Mouse (Mus musculus) limb, embryonic 10.5 days (tissue): ENCODE data around the gene Pgap3. TPM values are rescaled to one million over a fixed set of nuclear protein-coding genes. Genes with fewer than 3 reads are reported as not detected.

ENCODE experiments used
- DNase-seq: peaks from one replicate; pipeline ENCODE4 v3.0.0-alpha.2; 2017; ENCODE audit warnings: low spot score
- H3K27ac ChIP-seq: fragments of 300-500 bp; sonication (generic); 2 replicates; pipeline ENCODE4 v1.5.1; 2016; ENCODE audit warnings: mild to moderate bottlenecking
- H3K27me3 ChIP-seq: fragments of 300-500 bp; sonication (generic); 2 replicates; pipeline ENCODE4 v1.6.1; 2016; ENCODE audit warnings: low read depth, mild to moderate bottlenecking; ENCODE audit not compliant: poor library complexity, severe bottlenecking
- H3K36me3 ChIP-seq: fragments of 300-500 bp; sonication (generic); 2 replicates; pipeline ENCODE4 v1.6.1; 2016; ENCODE audit warnings: mild to moderate bottlenecking, moderate library complexity
- H3K4me1 ChIP-seq: fragments of 300-500 bp; sonication (generic); 2 replicates; pipeline ENCODE4 v1.6.1; 2016
- H3K4me3 ChIP-seq: fragments of 300-500 bp; sonication (generic); 2 replicates; pipeline ENCODE4 v1.5.1; 2016; ENCODE audit warnings: mild to moderate bottlenecking, moderate library complexity
- H3K9me3 ChIP-seq: fragments of 300-500 bp; sonication (generic); replicated peaks from 2 replicates; pipeline ENCODE4 v1.6.1; 2016; ENCODE audit warnings: mild to moderate bottlenecking
- WGBS: fragments of 180-500 bp; shearing (Covaris S2); methylation state at CpG from one replicate; pipeline ENCODE4 v1.1.7; 2016; 5-methylcytosine and 5-hydroxymethylcytosine counted together
- polyA plus RNA-seq: library from polyadenylated mRNA; unstranded; fragments of >200 nt; fragmentation: Nextera tagmentation; extraction: Ambion mirVana; gene quantifications from 2 replicates; pipeline ENCODE4 v1.2.1, GENCODE M21; 2016

Pgap3 gene
- polyA plus RNA-seq, 1 experiment from 2014 or later: 10.5 TPM

- Histone ChIP-seq H3K36me3 (peaks cover 43% of the 10 kb centered on the region), H3K9me3 (no peaks in the 10 kb centered on the region), H3K27ac (no peak overlapping the region), H3K27me3 (no peaks in the 10 kb centered on the region), H3K4me3 (no peak overlapping the region), H3K4me1 (peaks cover 14% of the 10 kb centered on the region)
- peak; percentile 76 for DNase-seq
- WGBS: 8% methylated on average over 2 of the region's 2 CpGs
These were observed 27.9 kb downstream of the Pgap3 start for GRCm38 (mm10) chr11:98372406-98372805.

- Histone ChIP-seq H3K27me3 (no peaks in the 10 kb centered on the region), H3K4me3 (no peak overlapping the region), H3K9me3 (no peaks in the 10 kb centered on the region), H3K36me3 (peaks cover 36% of the 10 kb centered on the region), H3K4me1 (peaks cover 14% of the 10 kb centered on the region), H3K27ac (no peak overlapping the region)
- no peak for DNase-seq
- WGBS: 51% methylated on average over 10 of the region's 10 CpGs
These were observed 28.6 kb downstream of the Pgap3 start for GRCm38 (mm10) chr11:98371556-98372240.

GRCm38 (mm10) chr11:98370588-98370987 is 29.7 kb downstream of the Pgap3 start:
- H3K4me3 ChIP-seq: no peak overlapping the region
- H3K4me1 ChIP-seq: peaks cover 14% of the 10 kb centered on the region
- 75% methylated on average over 2 of the region's 2 CpGs for WGBS
- H3K36me3 ChIP-seq: peaks cover 30% of the 10 kb centered on the region
- H3K27ac ChIP-seq: no peak overlapping the region
- no peak for DNase-seq
- H3K9me3 ChIP-seq: no peaks in the 10 kb centered on the region
- no peaks in the 10 kb centered on the region for H3K27me3 ChIP-seq

- DNase-seq: no peak
- 92% methylated on average over 6 of the region's 6 CpGs for WGBS
- no peak overlapping the region for H3K27ac ChIP-seq
- H3K36me3 ChIP-seq: peaks cover 18% of the 10 kb centered on the region
- no peaks in the 10 kb centered on the region for H3K27me3 ChIP-seq
- H3K9me3 ChIP-seq: no peaks in the 10 kb centered on the region
- H3K4me1 ChIP-seq: peaks cover 14% of the 10 kb centered on the region
- H3K4me3 ChIP-seq: no peak overlapping the region
These were observed 31.0 kb downstream of the Pgap3 start for GRCm38 (mm10) chr11:98369337-98369736.

GRCm38 (mm10) chr11:98367863-98368186 is 32.5 kb downstream of the Pgap3 start:
- Histone ChIP-seq H3K27me3 (no peaks in the 10 kb centered on the region), H3K27ac (no peak overlapping the region), H3K9me3 (no peaks in the 10 kb centered on the region), H3K4me3 (no peak overlapping the region), H3K4me1 (peaks cover 14% of the 10 kb centered on the region), H3K36me3 (peaks cover 10% of the 10 kb centered on the region)
- DNase-seq: no peak
- WGBS: 90% methylated on average over 7 of the region's 7 CpGs

GRCm38 (mm10) chr11:98367171-98367862 is 33.0 kb downstream of the Pgap3 start:
- Histone ChIP-seq H3K36me3 (peaks cover 10% of the 10 kb centered on the region), H3K27ac (no peak overlapping the region), H3K4me3 (no peak overlapping the region), H3K9me3 (no peaks in the 10 kb centered on the region), H3K27me3 (no peaks in the 10 kb centered on the region), H3K4me1 (peaks cover 14% of the 10 kb centered on the region)
- DNase-seq: no peak
- WGBS: 81% methylated on average over 10 of the region's 10 CpGs

GRCm38 (mm10) chr11:98366290-98366689 is 34.0 kb downstream of the Pgap3 start:
- Histone ChIP-seq H3K4me3 (no peak overlapping the region), H3K4me1 (peaks cover 11% of the 10 kb centered on the region), H3K9me3 (no peaks in the 10 kb centered on the region), H3K27me3 (no peaks in the 10 kb centered on the region), H3K36me3 (peaks cover 14% of the 10 kb centered on the region), H3K27ac (no peak overlapping the region)
- WGBS: 69% methylated on average over 10 of the region's 10 CpGs
- DNase-seq: no peak

- H3K9me3 ChIP-seq: no peaks in the 10 kb centered on the region
- peaks cover 19% of the 10 kb centered on the region for H3K4me1 ChIP-seq
- WGBS: 96% methylated on average over 5 of the region's 5 CpGs
- no peak overlapping the region for H3K4me3 ChIP-seq
- H3K27me3 ChIP-seq: no peaks in the 10 kb centered on the region
- H3K27ac ChIP-seq: no peak overlapping the region
- H3K36me3 ChIP-seq: peaks cover 14% of the 10 kb centered on the region
- no peak for DNase-seq
These were observed 35.9 kb downstream of the Pgap3 start for GRCm38 (mm10) chr11:98364410-98364809.

GRCm38 (mm10) chr11:98363817-98364216 is 36.5 kb downstream of the Pgap3 start:
- 87% methylated on average over 5 of the region's 5 CpGs for WGBS
- Histone ChIP-seq H3K36me3 (peaks cover 14% of the 10 kb centered on the region), H3K4me1 (peaks cover 25% of the 10 kb centered on the region), H3K9me3 (no peaks in the 10 kb centered on the region), H3K27ac (no peak overlapping the region), H3K4me3 (no peak overlapping the region), H3K27me3 (no peaks in the 10 kb centered on the region)
- DNase-seq: no peak

- peaks cover 40% of the 10 kb centered on the region for H3K4me1 ChIP-seq
- H3K9me3 ChIP-seq: no peaks in the 10 kb centered on the region
- H3K4me3 ChIP-seq: no peak overlapping the region
- peaks cover 8% of the 10 kb centered on the region; the same call in 1 of the 2 replicates for H3K27me3 ChIP-seq
- peak overlapping the region; percentile 10; the same call in 1 of the 2 replicates for H3K27ac ChIP-seq
- DNase-seq: no peak
- 72% methylated on average over 9 of the region's 9 CpGs for WGBS
- H3K36me3 ChIP-seq: peaks cover 8% of the 10 kb centered on the region; the same call in 1 of the 2 replicates
These were observed 39.3 kb downstream of the Pgap3 start for GRCm38 (mm10) chr11:98360866-98361521.

GRCm38 (mm10) chr11:98358161-98359083 is 41.9 kb downstream of the Pgap3 start, which contains the start of gene Stard3:
TSS of gene Stard3 (plus strand) at chr11:98358368.
- Histone ChIP-seq H3K36me3 (peaks cover 5% of the 10 kb centered on the region; the same call in 1 of the 2 replicates), H3K4me3 (peak within 1 kb of the TSS; percentile 79), H3K4me1 (peaks cover 55% of the 10 kb centered on the region), H3K9me3 (no peaks in the 10 kb centered on the region), H3K27ac (peak within 1 kb of the TSS; percentile 90), H3K27me3 (peaks cover 29% of the 10 kb centered on the region)
- WGBS: under 1% methylated on average over 60 of the region's 60 CpGs
- DNase-seq: peak; percentile 94

- 9% methylated on average over 13 of the region's 13 CpGs for WGBS
- peak overlapping the region; percentile 90 for H3K27ac ChIP-seq
- no peak for DNase-seq
- H3K4me3 ChIP-seq: peak overlapping the region; percentile 79
- no peaks in the 10 kb centered on the region for H3K9me3 ChIP-seq
- H3K4me1 ChIP-seq: peaks cover 55% of the 10 kb centered on the region
- peaks cover 5% of the 10 kb centered on the region; the same call in 1 of the 2 replicates for H3K36me3 ChIP-seq
- H3K27me3 ChIP-seq: peaks cover 37% of the 10 kb centered on the region
These were observed 42.7 kb downstream of the Pgap3 start for GRCm38 (mm10) chr11:98357396-98358160.
